Mouse (Mus musculus): ENCODE data around the gene Mylpf.

GRCm38 (mm10) chr7:127190672-127191071 is 18.0 kb upstream of the Mylpf start:
- TF ChIP-seq POLR2A (IDR thresholded peaks at IDR 0.05; ENCODE audit: insufficient read length, low read depth) (no peak), USF1 (IDR thresholded peaks at IDR 0.05; ENCODE audit: low read depth) (no peak), MAX (IDR thresholded peaks at IDR 0.05; ENCODE audit: low read depth) (no peak), SRF (IDR thresholded peaks at IDR 0.05; ENCODE audit: control insufficient read depth, insufficient read length, low read depth) (no peak), E2F4 (IDR thresholded peaks at IDR 0.05; ENCODE audit: insufficient read depth) (no peak), TCF12 (IDR thresholded peaks at IDR 0.05; ENCODE audit: insufficient read depth, poor library complexity, severe bottlenecking) (no peak), TCF3 (IDR thresholded peaks at IDR 0.05; ENCODE audit: insufficient read length, low read depth) (no peak), POLR2AphosphoS2 (IDR thresholded peaks at IDR 0.05; ENCODE audit: insufficient read length, low read depth) (no peak), CEBPB (IDR thresholded peaks at IDR 0.05; ENCODE audit: insufficient read depth, poor library complexity, severe bottlenecking) (no peak)

All from myocyte (in vitro differentiated cells).